Mouse (Mus musculus) gastrocnemius, adult 18-20 months (tissue): ENCODE measurements at regions not wholly inside any gene's neighbourhood (a gene's known extent, or its start where the extent isn't known, plus 50 kb on each side); places are given as distances from the start of the nearest gene placed in this dataset.

Experiments used
- DNase-seq: peaks from one replicate; pipeline ENCODE4 v3.0.0; 2021; ENCODE audit warnings: low spot score

DNA sequence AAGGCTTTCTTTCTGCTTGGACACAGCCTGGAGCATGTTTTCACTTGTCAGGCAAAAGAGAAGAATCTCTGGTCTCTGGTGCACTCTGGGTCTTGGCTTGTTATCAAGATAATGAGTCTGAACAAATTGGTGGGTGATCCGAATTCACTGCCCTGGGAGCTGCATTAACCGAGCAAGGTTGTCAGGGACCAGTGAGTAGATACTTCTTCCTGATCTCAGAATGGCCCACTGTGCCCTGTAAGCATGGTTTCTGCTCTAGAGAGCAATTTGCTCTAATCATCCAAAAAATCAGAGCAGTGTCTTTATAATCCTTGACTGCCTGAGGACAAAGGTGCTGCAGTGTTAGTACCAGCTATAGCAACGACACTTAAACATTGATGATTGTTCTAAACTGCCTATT lies 97.2 kb upstream of the 1500015O10Rik start:
- DNase-seq: no peak

DNA sequence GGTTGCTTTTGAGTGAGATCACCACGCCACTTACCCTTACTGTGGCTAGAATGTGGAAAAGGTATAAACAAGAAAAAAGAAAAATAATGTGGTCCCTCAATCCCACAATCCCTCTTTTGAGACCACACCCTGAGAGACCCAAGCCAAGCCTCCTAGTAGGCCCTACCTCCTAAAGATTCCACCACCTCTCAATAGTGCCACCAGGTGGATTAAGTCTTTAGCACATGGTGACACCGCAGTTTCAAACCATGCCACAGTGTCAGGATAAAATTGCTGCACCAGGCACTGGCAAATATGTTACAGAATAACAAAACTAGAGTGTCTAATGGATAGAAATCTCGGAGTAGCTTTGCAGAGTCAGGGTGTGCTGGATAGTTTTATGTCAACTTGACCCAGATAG lies 94.7 kb upstream of the 1500015O10Rik start:
- peak; percentile 41 for DNase-seq

DNA sequence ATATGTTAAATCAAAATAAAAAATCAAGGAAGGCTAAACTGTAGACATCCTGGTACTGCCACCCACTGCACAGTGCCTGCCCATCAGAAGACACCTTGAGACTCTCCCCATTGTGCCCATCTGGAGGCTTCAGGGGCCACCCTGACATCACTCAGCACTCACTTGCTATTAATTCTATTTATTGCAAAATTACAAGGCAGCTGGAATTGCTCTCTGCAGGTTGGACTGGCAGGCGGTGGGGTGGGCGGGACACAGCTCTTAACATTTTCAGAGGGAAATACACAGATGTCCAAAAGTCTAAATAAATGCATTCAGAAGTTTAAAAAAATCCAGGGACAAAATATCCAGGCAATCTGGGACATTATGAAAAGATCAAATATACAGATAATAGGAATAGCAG lies 92.4 kb upstream of the 1500015O10Rik start:
- DNase-seq: no peak

DNA sequence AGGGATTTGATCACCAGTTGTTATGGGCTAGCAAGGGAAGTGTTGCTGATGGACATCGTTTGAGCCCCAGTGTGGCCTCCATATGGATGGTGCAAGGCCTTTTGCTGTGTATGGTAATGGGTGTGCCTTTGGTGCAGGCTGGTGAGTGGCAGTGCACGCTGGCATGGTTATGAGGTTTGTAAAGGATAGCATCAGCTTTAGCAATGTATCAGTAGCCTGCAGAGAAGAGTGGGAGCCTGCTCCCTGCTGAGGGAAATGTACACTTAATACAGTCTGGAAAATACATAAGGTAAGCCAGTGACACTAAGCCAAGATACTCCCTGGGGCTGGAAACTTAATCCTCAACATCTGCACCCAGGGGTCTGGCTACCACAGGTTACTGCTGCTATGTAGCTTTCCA lies 58.4 kb upstream of the 1500015O10Rik start:
- no peak for DNase-seq
